Mouse (Mus musculus): Measurements from ENCODE around the gene Zfp217.
"Not testable (repeated sequence)": the region's sequence is repeated elsewhere in the genome, so short reads cannot be mapped to it uniquely, and the experiment has no call there.

Gene Zfp217

DNA sequence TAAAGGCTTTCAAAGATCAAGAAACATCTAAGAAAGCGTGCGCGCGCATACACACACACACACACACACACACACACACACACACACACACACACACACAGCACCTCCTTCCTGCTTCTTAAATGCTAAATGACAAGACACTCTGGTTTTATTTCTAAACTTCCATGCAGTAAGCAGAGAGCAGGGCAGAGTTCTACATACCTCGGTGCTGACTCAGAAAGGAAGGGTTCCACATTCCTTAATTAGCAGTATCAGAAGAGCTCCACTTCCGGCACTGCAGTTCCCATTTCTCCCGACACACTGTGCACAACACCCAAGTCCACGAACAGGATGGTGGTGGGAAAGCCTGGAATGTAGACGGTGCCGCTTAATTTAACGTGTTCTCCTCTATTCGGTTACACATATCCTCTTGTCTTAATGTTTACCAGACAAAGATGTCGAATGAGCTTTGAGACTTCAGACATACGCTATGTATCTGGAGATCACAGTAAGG is at the start of gene Zfp217:
Gene Zfp217, minus strand, starts transcription at position 443 of the 493 bp plus-strand sequence.
- DNase-seq (ENCODE audit: low read depth, low spot score): no peak

DNA sequence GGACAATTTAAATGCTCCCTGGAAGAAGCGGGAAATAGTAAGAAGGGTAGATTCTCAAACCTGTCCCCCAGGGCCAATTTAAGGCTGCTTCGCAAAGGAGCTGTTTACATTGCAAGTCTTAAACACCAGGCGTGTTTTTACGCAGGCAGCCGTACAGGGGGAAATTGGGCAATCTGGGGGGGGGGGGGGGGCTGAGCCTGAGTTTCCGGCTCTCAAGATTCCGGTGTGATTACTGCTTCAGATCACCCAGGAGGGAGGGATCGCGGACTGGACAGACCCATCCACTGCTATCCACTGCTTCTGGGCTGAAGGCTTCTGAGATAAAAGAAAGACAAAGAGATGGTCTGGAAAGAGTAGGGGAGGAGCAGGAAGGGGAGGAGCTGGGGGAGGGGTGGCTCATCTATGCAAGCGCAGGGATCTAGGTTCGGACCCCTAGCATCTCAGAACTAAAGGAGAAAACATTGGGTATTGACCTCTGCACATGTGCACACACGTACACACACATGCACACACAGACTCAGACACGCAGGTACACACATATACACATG is 47.7 kb upstream of the Zfp217 start:
- no peak for DNase-seq (ENCODE audit: low read depth, low spot score)

DNA sequence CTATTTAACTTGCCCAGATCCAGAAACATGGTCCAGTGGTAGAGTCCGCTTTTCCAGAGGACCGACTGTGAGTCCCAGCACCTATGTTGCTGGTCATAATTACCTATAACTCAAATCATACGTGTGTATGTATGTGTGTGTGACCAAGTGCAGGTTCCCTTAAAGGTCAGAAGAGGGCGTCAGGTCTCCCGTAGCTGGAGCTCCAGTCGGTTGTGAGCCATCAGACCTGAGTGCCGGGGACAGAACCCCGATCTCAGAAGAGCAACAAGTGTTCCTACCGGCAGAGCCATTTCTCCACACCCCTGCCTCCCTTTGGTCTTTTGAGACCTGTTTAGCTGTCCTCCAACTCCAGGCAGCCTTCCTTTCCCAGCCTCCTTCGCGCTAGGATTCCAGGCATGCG is 46.9 kb upstream of the Zfp217 start:
- no peak for DNase-seq (ENCODE audit: low read depth, low spot score)

DNA sequence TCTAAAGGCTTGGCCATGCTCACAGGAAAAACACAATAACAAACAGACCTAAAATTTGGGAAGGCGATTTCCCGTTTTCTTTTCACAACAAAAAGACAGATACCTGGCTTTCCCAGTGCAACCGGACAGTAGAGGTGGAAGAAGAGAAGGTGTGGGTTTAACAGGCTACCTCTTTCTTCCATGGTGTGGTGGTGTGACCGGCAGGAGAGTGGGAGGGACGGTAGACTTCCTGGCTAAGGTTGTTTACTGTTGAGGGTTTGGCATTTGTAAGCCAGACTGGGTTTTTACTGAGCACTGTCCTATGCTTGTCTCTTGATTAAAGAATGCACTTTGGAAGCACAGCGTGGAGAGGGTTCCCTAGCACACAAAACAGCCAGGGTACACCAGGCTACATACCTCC is 45.9 kb upstream of the Zfp217 start:
- no peak for DNase-seq (ENCODE audit: low read depth, low spot score)

DNA sequence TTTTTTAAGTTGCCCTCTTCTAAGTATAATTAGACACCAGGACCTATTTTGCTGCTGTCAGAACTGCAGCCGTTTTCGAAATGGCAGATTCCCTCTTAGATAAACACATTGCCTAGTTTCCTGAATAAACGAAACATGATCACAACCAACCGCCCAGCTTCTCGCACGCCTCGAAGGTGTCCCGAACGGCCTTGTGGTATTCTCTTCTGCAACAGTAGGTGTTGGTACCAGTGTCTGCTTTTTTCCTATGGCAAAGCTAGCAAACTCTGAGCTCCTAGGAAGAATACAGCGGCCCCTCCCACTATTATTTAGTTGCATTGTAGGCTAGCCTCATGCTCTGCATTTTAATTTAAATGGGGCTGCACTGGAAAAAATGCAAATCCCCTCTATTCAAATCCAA is 45.3 kb upstream of the Zfp217 start:
- peak; percentile 16 for DNase-seq (ENCODE audit: low read depth, low spot score)

DNA sequence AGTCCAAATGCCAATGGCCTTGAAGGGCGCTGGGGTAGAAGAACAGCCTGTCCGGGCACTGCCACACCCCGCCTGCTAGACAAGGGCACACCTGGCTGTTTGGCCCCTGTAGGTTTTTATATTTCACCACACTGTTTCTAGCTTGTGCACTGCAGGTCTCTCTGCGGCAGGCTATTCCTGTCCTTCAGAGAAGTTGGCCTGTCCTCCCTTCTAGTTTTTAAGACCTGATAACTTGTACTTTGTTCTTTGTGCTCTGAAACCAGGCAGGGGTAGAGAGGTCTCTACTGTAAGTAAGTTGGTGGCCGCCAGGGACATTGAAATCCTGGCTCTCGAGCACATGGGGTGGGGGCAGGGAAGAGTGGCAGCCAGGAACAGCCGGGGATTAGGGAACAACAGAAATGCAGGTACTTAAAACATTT is 44.8 kb upstream of the Zfp217 start:
- DNase-seq (ENCODE audit: low read depth, low spot score): no peak

DNA sequence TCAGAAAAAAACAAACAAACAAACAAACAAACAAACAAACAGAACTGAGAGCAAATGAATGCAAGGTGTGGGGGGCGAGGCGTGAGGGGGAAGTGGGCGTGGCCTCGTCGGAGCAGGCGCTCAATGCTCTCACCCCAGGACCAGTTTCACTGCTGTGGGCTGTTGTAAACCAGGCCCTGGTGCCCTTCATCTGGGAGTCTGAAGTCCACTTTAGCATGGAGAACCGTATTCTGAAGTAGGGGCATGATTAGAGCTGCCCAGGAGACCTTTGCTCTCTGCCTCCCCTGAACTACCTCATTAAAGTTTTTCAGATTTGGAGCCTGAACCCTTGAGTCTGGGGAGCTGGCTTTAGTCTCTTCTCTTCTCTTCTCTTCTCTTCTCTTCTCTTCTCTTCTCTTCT is 40.8 kb upstream of the Zfp217 start:
- no peak for DNase-seq (ENCODE audit: low read depth, low spot score)

DNA sequence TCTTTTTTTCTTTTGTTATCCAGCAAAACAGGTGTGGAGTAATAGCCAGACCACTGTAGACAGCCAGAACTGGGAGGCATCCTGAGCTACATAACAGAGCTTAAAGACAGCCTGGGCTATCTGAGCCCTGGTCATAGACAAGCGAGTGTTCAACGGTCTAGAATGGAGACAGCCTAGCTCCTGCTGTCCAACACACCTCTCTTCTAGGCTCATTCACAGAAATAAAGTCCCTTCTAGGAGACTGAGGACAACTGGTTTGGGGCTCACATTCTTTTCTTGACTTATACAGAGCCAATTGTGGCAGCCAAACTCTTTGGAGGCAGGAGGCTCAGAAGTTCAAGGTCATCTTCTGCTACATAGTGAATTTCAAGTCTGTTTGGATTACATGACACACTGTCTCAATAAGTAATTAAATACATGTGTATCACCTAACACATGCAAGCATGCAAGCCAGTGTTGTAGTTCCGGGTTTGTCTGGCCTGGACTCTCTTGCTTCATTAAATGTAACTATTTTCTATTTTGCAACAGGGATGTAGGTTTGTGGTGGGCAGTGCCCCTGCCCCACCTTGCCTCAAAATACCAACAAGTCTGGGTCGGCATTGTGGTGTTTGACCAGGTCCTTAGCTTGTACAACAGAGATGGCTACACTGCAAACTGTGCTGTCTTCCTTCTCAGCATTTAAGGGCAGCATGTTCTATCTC is 37.4 kb upstream of the Zfp217 start:
- DNase-seq (ENCODE audit: low read depth, low spot score): no peak

DNA sequence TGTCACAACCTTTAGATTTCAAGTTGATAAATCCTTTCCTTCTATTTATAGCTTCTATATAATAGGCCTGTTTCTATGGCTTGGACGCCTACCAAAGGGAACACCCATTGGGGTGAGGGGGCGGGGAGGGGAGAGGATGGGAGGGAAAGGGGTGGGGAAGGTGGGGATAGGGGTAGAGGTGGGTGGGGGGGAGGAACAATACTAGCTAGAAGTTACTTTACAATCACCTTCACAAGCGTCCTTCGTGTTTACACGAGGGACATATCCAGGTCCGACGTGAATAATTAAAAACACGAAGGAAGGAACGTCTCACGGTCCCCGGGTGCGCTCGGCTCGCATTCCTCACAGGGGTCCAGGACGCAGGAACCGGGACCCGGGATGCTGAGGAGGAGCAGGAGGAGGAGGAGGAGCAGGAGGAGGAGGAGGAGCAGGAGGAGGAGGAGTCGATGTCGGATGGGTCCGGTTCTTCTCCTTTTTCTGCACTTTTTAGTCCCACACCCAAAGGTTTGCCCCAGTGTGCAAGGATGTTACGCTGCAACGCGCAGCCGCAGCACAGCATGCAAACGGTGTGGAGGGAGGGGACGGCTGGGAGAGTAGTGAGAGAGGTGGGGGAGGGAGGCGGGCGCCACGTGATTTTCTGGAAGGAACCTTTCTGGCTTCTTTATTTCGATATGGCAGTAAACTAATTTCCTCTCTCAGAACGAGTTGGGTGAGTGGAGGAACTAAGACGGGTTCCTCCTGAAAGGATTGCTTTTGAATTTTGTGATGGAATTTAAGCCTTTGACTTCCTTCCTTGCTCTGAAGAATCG is 36.5 kb upstream of the Zfp217 start:
- peak; percentile 56 for DNase-seq (ENCODE audit: low read depth, low spot score)

DNA sequence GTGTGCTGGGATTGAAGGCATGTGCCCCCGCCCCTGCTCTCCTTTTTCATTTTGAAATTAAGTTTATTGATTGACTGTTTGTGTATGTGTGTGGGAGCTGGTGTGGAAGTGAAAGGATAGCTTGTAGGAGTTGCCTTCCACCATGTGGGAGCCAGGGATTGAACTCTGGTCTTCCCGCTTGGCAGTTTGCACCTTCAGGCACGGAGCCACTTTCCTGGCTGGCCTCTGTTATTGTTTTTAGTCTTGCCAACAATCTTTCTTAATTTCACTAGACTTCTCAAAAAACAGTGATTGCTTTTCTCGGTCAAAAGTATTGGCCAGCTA is 35.9 kb upstream of the Zfp217 start:
- no peak for DNase-seq (ENCODE audit: low read depth, low spot score)

DNA sequence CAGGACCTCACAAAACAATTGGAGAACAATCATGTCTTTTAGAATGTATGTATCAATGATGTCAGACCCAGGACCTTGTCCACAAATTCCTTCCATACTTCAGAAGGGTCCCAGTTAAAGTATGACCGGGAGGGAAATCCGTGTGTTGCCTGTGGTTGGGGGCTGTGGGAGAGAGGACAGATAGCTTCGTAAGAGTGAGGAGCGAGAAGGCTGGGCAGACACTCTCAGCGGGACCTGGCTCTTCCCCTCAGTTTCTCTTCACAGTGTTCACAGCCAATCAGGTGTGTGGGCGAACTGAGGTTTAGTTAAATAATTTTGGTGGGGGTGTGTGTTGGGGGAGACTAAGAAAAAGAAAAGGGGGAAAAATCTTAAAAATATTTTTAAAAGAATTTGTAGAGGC is 34.0 kb upstream of the Zfp217 start:
- no peak for DNase-seq (ENCODE audit: low read depth, low spot score)

DNA sequence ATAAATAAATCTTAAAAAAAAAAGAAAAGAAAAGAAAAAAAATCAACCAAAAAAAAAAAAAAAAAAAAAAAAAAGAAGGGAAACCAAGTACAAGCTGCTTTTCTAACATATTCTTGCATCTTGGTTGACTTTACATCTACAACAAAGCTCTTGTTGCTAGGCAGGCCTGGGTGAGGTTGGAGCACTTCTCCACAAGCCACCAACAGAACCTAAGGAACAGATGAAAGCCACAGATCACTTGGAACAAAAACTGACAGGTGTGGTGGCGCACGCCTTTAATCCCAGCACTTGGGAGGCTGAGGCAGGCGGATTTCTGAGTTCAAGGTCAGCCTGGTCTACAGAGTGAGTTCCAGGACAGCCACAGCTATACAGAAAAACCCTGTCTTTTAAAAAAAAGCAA is 32.9 kb upstream of the Zfp217 start:
- not testable (repeated sequence) for DNase-seq (ENCODE audit: low read depth, low spot score)

DNA sequence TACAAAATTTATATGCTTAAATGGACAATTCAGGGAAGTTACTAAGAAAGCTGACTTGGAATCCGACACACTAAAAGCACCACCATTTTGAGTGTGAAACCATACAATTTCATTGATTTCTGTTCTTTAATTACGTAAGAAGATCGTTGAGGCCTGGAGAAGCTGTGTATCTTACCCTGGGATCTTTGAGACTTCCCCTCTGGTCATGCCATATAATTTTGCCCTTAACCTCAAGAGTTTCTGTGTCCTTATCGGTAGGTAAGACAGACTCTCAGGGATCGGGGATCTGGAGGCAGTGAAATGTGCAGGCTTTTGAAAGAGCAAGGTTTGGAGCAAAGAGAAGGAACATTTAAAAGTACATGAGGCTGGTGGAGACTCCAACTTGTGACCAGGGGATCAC is 31.4 kb upstream of the Zfp217 start:
- no peak for DNase-seq (ENCODE audit: low read depth, low spot score)

DNA sequence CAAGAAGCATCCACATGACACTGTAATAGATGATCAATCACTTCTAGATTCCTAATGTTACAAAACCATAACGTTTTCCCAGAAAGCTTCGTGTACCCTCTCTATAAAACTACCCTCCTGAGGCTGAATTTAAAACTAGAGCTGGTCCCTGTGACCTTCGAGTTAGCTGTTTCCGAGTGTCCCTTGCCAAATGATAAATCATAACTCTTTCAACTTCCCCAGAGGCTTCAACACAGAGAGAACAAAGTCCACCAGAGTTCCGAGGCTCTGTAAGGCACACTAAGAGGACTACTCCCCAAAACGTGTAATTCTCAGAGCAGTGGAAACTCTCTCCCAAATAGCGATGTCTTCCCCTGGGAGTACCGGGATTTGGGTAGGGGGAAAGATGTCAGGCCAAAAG is 29.4 kb upstream of the Zfp217 start:
- no peak for DNase-seq (ENCODE audit: low read depth, low spot score)

DNA sequence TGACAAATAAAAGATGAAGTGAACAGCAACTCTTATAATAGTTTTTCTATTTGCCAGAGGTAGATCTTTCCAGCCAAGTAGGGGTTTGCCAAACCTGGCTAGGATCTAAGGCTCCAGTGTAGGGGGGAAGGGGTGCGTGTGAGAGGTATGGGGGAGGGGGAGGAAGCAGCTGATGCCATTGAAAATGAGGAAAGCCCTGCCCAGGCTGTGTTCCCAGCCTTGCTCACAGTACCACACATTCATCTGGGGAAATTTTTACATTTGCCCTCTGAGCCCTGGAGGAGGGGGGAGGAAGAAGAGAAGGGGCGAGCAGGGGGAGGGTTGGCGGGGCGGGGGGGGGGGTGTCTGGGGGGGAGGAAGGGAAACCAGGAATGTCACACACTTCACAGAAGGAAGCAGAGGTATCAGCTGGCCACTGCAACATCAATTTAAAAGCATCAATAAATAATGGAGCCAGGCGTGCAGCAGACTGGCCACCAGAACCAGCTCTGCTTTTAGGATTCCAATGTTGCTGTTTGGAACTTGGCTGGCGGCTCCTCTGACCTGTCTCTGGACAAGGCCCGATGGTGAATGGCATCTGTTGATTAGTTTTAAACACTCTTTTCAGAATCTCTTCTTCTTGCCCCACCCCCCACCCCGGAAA is 28.5 kb upstream of the Zfp217 start:
- DNase-seq (ENCODE audit: low read depth, low spot score): no peak

DNA sequence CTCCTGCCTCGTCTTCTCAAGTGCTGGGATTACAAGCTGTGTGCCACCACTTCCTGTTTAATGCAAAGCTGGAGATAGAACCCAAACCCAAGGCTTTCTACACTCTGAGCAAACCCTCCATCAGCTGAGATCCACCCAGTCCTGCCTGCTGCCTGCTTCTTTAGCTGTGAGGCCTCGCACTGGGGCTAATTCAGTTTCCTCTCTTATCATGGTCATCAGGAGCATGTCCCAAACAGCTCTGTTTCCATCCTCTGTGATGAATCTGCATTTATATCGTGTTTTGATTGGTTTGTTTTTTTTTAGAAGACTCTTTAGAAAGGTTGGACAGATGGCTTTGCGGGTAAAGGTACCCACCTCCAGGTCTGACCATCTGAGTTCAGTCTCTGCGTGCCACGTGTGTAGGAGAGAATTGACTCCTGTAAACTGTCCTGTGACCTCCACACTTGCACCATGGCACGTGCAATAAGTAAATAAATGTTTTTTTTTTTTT is 27.8 kb upstream of the Zfp217 start:
- no peak for DNase-seq (ENCODE audit: low read depth, low spot score)

DNA sequence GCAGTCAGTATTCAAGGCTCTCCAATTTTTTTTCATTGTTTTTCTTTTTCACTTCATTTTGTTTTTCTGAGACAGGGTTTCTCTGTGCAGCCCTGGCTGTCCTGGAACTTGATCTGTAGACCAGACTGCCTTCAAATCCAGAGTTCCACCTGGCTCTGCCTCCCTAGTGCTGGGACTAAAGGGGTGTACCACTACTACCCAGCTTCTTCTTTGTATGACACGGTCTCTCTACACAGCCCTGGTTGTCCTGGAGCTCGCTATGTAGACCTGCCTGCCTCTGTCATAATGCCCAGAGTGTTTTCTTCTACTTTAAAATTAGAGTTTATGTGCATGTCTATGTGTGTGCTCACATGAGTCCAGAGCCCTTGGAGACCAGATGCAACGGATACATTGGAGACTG is 27.3 kb upstream of the Zfp217 start:
- no peak for DNase-seq (ENCODE audit: low read depth, low spot score)

DNA sequence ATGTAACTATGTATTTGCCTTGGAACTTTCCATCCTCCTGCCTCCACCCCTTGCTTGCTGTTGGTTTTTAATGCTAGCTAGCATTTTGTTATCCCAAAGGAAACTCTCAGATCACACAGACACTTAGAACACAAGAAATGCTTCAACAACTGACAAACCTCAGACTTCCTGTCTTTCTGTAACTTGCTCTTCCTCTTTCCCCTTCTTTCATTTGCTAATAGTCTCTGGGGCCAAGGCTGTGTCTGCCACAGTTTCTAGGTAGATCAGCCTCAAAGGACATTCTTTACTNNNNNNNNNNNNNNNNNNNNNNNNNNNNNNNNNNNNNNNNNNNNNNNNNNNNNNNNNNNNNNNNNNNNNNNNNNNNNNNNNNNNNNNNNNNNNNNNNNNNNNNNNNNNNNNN is 21.2 kb upstream of the Zfp217 start:
- no peak for DNase-seq (ENCODE audit: low read depth, low spot score)

DNA sequence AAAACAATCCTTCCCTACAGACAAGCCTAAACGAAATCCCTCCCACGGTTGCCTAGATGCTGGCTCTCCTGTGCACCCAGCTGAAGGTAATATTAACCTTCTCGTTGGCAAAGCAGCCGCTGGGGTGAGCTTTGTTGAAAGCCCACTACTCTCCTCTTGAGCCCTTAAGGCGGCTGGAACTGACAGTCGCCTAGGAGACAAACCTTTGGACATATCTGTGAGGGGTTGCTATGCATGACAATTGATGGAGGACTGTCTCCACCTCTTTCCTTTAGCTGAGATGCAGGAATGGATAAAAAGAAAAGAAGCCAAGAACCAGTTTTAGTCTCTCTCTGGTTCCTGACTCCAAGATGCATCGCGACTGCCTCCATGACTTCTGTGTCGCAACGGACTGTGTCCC is 17.7 kb upstream of the Zfp217 start:
- DNase-seq (ENCODE audit: low read depth, low spot score): no peak

DNA sequence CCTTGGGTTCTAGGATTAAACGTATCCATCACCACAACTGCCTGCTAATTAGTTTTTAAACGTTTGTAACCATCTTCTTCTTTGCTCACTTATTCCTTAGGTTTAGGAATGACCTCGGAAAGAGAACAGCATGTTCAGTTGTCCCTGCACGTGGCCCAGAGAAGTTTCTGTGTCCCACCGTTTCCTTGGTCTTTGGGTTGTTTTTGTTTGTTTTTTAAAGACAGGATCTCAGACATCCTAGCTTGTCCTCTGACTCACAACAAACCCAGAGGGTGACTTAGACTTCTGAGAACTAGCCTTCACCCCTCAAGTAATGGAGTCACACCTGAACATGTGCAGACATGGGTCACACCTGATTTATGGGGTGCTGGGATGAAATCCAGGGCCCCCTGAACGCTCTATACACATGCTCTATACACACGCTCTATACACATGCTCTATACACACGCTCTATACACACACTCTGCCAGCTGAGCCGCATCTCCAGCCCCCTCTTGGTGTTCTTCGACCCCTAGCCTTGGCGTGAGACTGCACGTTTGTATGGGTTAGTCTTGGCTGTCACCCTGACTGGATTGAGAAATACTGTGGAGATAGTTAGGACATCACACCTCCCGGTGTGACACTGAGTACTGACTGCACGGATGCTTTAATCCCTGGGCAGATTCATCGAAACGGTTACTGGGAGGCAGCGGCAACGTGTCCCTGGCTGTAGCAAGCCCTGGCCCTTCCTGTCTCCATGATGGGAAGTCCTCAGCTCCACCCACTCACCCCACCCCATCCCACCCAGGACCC is 16.0 kb upstream of the Zfp217 start:
- no peak for DNase-seq (ENCODE audit: low read depth, low spot score)

DNA sequence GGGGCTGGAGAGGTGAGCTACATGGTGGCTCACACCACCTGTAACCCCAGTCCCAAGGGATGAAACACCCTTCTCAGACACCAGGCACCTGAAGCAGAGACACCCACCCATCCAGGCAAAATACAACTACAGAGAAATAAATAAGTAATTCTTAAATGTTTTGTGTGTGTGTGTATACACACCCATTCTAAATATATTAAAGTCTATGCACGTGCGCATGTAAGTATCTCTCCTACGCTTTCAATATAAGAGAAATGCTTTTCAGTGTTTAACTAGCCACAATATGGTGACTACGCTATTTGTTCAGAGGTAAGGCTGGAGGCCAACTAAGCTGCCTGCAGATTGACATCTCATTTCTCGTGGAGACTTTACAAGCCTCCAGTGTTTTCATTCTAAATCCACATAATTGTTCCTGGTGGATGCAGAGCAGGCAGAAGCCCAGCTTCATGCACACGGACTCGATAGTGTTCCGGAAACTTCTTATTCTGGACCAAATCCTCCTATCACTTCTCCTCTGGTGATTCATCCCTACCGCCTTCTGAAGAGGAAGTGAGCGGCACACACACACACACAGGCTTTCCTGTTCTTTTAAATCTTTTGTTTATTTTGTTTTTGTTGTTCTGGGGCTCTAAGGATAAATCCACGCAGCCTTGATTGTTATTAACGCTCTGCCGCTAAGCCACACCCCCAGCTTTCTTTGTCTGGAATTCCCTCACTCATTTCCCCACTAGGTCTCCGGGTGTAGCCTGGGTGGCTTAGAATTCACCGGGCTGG is 12.1 kb upstream of the Zfp217 start:
- DNase-seq (ENCODE audit: low read depth, low spot score): no peak
